Mouse (Mus musculus) neural tube, embryonic 11.5 days (tissue): ENCODE results near the gene Lrrc38. TPM values are rescaled to one million over a fixed set of nuclear protein-coding genes. Genes with fewer than 3 reads are reported as not detected.

Experiments used
- ATAC-seq: fragments of 200-750 bp; cut with Nextera tagmentation; 2 replicates; pipeline ENCODE4 v1.8.0; 2017; ENCODE audit warnings: moderate number of reproducible peaks, mild to moderate bottlenecking, moderate TSS enrichment, moderate library complexity; ENCODE audit not compliant: insufficient read depth, low FRiP score, low TSS enrichment
- DNase-seq: peaks from one replicate; pipeline ENCODE4 v3.0.0-alpha.2; 2015; ENCODE audit warnings: low spot score
- H3K27ac ChIP-seq: fragments of 300-500 bp; sonication (generic); 2 replicates; pipeline ENCODE4 v1.5.1; 2014; ENCODE audit warnings: low read depth, mild to moderate bottlenecking, low read length
- H3K27me3 ChIP-seq: fragments of 300-500 bp; sonication (generic); 2 replicates; pipeline ENCODE4 v1.6.1; 2014; ENCODE audit warnings: mild to moderate bottlenecking, low read length, mixed read lengths; ENCODE audit not compliant: control insufficient read depth, insufficient read depth
- H3K36me3 ChIP-seq: fragments of 300-500 bp; sonication (generic); 2 replicates; pipeline ENCODE4 v1.6.1; 2014; ENCODE audit warnings: mild to moderate bottlenecking, low read length, moderate library complexity, mixed read lengths; ENCODE audit not compliant: control insufficient read depth, insufficient read depth
- H3K4me1 ChIP-seq: fragments of 300-500 bp; sonication (generic); 2 replicates; pipeline ENCODE4 v1.6.1; 2014; ENCODE audit warnings: low read length, mixed read lengths; ENCODE audit not compliant: control insufficient read depth, insufficient read depth
- H3K4me2 ChIP-seq: fragments of 300-500 bp; sonication (generic); 2 replicates; pipeline ENCODE4 v1.6.1; 2014; ENCODE audit warnings: low read depth, mild to moderate bottlenecking, moderate library complexity
- H3K4me3 ChIP-seq: fragments of 300-500 bp; sonication (generic); 2 replicates; pipeline ENCODE4 v1.5.1; 2014; ENCODE audit warnings: low read depth, low read length
- H3K9ac ChIP-seq: fragments of 300-500 bp; sonication (generic); 2 replicates; pipeline ENCODE4 v1.6.1; 2014; ENCODE audit warnings: mild to moderate bottlenecking, low read length
- H3K9me3 ChIP-seq: fragments of 300-500 bp; sonication (generic); 2 replicates; pipeline ENCODE4 v1.6.1; 2016; ENCODE audit warnings: low read length; ENCODE audit not compliant: control insufficient read depth
- WGBS: fragments of 180-500 bp; shearing (Covaris S2); extraction: QIAGEN DNeasy Blood & Tissue Kit; methylation state at CpG from one replicate; pipeline ENCODE4 v1.1.7; 2014; 5-methylcytosine and 5-hydroxymethylcytosine counted together
- polyA plus RNA-seq: library from polyadenylated mRNA; unstranded; fragments of >200 nt; fragmentation: Nextera tagmentation; extraction: Ambion mirVana; gene quantifications from 2 replicates; pipeline ENCODE4 v1.2.1, GENCODE M21; 2014

Lrrc38 gene
- polyA plus RNA-seq, 1 experiment from 2014 or later, result 0.48 TPM

GRCm38 (mm10) chr4:143413621-143414020, 64.1 kb downstream of the Lrrc38 start:
- no peak overlapping the region for H3K4me2 ChIP-seq
- no peaks in the 10 kb centered on the region for H3K4me1 ChIP-seq
- H3K36me3 ChIP-seq, result peaks cover 9% of the 10 kb centered on the region; the same call in 1 of the 2 replicates
- no peaks in the 10 kb centered on the region for H3K9me3 ChIP-seq
- DNase-seq, result no peak
- H3K27ac ChIP-seq, result no peak overlapping the region
- H3K9ac ChIP-seq, result no peak overlapping the region
- no peak overlapping the region for H3K4me3 ChIP-seq
- WGBS, result 100% methylated on average over 1 of the region's 1 CpGs
- H3K27me3 ChIP-seq, result no peaks in the 10 kb centered on the region
- no peak for ATAC-seq

GRCm38 (mm10) chr4:143414121-143414520, 64.6 kb downstream of the Lrrc38 start:
- no peaks in the 10 kb centered on the region for H3K4me1 ChIP-seq
- H3K4me3 ChIP-seq, result no peak overlapping the region
- DNase-seq (no peak), ATAC-seq (no peak)
- 91% methylated on average over 3 of the region's 3 CpGs for WGBS
- H3K9ac ChIP-seq, result no peak overlapping the region
- no peak overlapping the region for H3K27ac ChIP-seq
- no peaks in the 10 kb centered on the region for H3K9me3 ChIP-seq
- H3K36me3 ChIP-seq, result peaks cover 13% of the 10 kb centered on the region; the same call in 1 of the 2 replicates
- H3K4me2 ChIP-seq, result no peak overlapping the region
- no peaks in the 10 kb centered on the region for H3K27me3 ChIP-seq

Other genes starting within 250 kb of the Lrrc38 start
- 16.7 and 16.9 TPM in 2 replicates for gene Prdm2, start 136.8 kb upstream of the Lrrc38 start, polyA plus RNA-seq
- 140 and 147 TPM in 2 replicates for gene Pdpn, start 50.2 kb upstream of the Lrrc38 start, polyA plus RNA-seq
- not detected in 2 replicates for gene Pramel1, start 44.7 kb downstream of the Lrrc38 start, polyA plus RNA-seq
- 17.3 and 17.4 TPM in 2 replicates for gene Pramef8, start 62.7 kb downstream of the Lrrc38 start, polyA plus RNA-seq
- gene Oog4, start 100.6 kb downstream of the Lrrc38 start, polyA plus RNA-seq, result not detected in 2 replicates
- not detected in 2 replicates for gene Gm13043, start 161.6 kb downstream of the Lrrc38 start, polyA plus RNA-seq
- gene Gm13040, start 186.2 kb downstream of the Lrrc38 start, polyA plus RNA-seq, result not detected in 2 replicates
- gene BC080695, start 201.9 kb downstream of the Lrrc38 start, polyA plus RNA-seq, result not detected in 2 replicates
- gene Gm13057, start 202.0 kb downstream of the Lrrc38 start, polyA plus RNA-seq, result not detected in 2 replicates